Mouse (Mus musculus): Measurements from ENCODE around the gene Scn1b.

The Scn1b gene

DNA sequence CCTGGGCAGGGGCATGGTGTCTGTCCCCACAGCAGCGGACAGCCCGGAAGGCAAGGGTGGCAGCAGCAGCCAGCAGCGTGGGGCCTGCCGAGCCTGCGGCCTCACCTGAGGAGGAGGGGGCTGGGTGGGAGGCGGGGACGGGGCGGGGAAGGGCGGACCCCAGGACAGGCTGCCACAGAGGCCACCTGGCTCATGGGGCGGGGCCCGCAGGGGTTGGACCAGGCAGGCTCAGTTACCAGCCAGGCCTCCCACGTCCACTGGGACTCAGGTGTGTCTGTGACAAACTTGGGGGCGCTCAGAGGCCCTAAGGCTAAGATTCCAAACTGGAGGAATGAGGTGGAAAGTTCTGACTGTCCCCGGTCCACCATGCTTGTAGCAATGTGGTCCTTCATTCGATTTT, 11.6 kb downstream of the Scn1b start, which contains the start of gene Hpn:
Gene Hpn, minus strand, starts transcription at position 109 of the 400 bp plus-strand sequence.
- DNase-seq (ENCODE audit: low spot score): no peak

DNA sequence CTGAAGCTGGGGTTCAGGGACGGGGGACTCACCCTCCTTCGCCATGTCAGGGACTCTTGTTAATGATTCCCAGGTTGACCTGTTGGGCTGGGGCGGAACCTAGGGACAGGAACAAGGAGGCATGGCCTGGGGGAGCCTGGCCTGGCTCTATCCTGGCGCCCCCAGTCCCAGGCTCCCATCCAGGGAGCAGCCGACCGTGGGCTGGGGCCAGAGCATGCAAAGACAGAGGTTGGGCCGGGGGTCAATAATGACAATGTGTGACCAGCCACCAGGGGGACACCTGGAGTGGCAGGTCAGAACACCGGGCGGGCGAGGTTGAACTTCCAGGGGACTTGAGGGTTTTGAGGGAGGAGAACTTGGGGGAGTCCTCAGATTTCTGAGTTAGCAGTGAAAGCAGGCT, 12.2 kb downstream of the Scn1b start:
- no peak for DNase-seq (ENCODE audit: low spot score)

DNA sequence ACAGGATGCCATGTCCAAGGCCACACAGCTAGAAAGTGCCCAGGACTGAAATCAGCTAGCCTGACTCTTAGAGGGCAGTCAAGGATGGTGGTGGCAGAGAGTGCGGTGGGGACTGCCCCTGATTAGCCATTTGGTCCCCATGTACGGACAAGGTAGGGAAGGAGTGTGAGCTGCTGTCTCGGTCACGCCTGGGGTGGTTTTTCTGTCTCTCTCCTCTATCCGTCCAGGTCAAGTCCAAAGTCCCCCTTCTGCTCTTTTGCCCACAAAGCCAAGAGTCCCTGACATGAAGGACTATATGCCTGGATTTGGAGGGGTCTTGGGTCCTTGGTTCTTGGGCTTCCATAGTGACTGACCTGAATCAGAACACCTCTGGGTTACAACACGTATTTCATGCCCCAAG, 13.0 kb downstream of the Scn1b start:
- DNase-seq (ENCODE audit: low spot score): no peak

DNA sequence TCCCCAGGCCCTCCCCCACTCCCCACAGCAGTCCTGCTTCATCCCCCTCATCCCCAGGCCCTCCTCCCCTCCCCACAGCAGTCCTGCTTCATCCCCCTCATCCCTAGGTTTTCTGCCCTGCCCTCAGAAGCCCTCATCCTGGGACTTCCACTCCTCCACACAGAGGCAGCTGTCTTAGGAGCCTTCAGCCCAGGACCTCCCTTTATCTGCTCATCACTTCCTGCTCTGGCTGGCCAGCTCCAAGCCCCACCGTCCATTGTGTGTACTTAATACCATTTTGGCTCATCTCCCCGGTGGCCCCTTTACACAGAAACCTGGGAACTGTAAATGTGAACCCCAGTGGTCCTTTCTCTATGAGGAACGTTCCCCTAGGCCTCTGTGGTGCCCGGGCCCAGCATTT, 14.8 kb downstream of the Scn1b start:
- no peak for DNase-seq (ENCODE audit: low spot score)

DNA sequence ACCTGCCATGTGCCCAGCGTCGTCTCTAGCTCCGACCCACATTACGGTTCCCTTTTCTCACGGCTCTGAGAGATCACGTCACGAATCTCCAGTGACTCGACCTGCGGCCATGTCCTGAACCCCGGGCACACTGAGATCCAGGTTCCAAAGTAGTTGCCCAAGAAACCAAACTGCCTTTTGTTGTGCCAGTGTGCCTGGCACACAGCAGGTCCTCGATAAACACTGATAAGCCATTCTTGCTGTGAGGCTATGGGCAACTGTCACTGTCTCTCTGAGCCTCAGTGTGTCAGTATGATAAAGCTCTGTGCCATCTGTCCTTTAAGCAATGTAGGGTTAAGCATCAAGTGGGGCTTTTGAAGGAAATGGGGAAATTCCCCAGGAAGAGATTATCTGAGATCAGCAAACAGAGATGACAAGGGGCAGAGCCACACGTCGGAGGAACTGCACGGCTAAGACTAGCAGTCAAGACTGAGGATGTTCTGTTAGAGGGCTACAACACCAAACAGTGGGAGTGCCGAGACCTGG, 15.9 kb downstream of the Scn1b start:
- DNase-seq (ENCODE audit: low spot score): no peak

DNA sequence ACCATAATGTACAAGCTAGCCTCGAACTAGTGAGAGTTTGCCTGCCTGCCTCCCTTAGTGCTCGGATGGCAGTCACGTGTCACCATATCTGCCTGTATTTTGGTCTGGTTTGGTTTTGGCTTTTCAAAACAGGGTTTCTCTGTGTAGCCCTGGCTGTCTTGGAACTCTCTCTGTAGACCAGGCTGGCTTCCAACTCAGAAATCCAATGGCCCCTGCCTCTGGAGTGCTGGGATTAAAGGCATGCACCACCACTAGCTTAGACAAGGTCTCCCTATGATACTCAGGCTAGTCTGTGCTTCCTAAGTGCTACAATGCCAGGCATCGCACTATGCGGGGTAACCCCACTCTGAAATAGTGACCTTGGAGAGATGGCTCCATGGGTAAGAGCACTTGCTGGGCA, 17.0 kb downstream of the Scn1b start:
- no peak for DNase-seq (ENCODE audit: low spot score)

DNA sequence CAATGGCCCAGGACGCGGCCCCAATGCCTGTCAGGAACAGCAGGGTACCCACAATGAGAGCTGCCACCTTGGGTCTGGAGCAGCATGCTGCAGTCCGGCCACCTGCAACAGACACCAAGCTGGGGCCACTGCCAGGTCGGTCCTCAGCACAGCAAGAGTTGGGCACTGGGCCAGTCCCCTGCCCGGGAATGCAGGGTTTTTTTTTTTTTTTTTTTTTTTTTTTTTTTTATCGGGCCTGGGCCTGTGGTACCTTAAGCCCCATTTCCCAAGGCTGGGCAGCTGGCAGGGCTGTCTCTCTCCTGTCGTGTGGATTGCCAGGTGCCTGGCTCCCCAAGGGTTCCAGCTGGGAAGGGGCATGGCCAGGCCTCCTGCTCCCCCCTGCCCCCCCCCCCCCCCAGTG, 17.7 kb downstream of the Scn1b start:
- DNase-seq (ENCODE audit: low spot score): no peak

DNA sequence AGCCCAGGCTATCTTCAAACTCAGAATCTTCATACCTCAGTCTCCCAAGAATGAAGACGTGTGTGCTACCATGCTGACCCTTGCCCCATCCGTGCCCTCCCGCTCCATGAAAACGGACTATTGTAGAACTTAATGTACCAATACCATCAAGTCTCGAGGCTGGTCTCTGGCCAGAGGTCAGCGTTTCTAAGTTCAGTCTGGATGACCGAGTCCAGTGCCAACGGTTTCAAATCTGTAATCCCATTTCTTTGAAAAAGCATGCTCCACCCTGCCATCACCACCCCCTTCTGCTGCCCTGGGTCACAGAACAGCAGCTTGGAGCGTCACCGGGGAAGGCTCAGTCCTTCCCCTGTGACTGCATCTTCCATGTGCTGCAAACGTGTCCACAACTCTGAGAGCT, 19.0 kb downstream of the Scn1b start:
- no peak for DNase-seq (ENCODE audit: low spot score)

DNA sequence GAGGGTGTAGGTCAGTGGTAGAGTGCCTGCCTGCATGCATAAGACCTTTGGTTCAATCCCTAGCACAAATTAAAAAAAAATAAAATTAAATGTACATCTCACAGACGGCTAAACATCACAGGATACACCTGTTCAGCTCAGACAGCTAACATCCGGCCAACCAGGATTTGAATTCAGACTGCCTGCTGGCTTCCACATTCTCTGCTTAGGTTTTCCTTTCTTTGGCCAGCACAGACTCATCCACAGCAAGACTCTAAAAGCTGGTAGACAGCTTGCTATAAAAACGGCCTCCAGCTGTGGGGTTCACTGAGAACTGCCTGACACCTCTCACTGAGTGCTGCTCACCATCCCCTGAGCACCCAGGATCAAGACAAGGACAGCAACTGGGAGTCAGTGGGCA, 20.6 kb downstream of the Scn1b start:
- DNase-seq (ENCODE audit: low spot score): no peak

DNA sequence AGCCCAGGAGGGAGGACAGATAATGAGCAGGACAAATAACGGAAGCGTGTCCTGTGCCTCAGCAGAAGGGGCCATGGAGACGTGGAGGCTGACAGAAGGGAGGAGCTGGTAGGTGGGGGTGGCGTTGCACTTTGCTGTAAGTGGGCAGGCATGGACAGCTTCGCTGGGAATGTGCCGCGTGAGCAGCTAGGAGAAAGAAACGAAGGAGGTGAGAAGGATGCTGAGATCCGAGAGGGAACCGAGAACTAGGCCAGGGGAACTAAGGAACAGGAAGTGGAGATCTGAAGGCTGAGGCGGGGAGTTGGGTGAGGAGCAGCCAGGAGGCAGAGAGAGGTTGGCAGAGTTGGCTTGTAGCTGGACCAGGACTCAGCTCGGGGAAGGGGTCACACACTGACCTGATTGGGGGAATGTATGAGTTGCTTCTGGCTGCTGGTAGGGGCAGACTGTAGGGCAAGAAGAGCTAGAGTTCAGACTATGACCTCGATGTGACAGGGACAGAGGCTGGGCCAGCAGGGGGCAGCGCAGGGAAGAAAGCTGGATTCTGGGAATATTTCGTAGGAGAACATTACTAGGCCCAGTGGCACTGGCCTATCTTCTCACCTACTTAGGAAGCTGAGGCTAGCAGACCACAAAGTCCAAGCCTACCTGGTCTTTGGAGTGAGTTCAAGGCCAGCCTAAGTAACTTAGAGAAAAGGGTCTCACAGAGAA, 21.6 kb downstream of the Scn1b start:
- peak; percentile 53 for DNase-seq (ENCODE audit: low spot score)

DNA sequence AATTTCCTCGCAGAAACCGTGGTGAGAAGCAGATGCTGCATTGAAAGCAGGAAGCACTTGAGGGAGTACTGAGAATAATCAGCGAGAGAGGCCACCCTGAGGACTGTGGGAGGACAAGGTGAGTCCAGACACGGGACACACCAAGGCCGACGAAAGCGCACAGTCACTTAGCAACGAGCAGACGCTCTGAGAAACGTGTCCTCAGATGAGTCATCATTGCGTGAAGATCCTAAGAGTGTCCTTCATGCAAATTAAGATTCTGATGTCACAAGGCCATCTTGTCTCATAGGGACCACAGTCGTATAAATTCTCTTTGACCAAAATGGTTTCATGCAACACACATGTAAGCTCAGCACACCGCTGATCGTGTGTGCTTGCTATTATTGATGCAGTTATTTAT, 26.0 kb downstream of the Scn1b start:
- no peak for DNase-seq (ENCODE audit: low spot score)

DNA sequence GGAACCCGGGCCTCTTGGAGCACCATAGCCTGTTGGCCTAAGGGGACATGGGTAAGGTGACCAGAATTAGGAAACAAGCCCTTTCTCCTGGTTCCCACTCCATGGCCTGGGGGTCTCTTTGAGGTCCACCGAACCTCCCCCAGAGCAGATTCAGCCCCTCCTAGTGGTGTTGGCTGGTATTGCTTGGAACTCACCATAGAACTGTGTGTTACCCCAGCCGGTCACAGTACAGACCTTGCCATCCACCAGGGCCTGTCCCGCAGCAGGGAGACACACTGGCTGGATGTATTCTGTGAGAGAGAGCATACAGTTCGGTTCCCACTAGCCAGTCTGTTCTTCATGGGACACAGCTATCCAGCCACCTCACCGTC, 27.2 kb downstream of the Scn1b start:
- no peak for DNase-seq (ENCODE audit: low spot score)

DNA sequence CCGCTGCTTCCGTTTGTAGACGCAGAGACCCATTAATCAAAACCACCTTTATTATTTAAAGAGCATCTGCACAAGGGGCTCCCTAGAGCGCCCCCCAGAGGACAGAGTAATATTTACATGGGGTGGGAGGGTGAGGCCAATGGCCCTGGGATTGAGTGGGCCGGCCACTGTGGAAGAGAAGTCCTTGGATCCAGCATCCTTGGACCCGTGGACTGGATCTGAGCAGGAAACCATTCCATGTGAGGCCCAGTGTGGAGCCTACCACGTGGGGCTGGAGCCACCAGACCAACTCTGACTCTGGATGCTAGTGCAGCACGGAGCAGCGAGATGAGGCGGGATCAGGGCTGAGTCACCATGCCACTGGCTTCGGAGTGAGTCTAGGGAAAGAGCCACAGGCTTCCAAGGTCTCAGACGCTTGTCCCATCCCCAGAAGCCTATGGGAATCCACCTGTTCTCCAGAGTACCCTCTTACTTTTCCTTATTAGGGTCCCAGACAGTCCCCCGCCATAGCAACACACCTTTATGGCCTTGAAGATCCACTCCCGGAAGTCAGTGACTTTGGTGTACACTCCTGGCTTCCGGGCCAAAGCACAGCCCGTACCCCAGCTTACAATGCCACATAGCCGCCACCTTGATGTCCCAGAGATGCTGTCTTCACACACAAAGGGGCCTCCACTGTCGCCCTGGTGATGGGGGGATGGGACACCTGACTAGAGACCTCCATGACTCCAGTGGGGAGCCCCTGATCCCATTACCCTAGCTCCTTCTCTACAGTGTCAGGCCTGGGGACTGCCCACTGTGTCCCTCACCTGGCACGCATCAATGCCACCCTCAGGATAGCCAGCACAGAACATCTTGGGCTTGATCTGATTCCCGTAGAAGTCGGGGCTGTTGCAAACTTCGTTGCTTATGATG, 27.8 kb downstream of the Scn1b start:
- no peak for DNase-seq (ENCODE audit: low spot score)

DNA sequence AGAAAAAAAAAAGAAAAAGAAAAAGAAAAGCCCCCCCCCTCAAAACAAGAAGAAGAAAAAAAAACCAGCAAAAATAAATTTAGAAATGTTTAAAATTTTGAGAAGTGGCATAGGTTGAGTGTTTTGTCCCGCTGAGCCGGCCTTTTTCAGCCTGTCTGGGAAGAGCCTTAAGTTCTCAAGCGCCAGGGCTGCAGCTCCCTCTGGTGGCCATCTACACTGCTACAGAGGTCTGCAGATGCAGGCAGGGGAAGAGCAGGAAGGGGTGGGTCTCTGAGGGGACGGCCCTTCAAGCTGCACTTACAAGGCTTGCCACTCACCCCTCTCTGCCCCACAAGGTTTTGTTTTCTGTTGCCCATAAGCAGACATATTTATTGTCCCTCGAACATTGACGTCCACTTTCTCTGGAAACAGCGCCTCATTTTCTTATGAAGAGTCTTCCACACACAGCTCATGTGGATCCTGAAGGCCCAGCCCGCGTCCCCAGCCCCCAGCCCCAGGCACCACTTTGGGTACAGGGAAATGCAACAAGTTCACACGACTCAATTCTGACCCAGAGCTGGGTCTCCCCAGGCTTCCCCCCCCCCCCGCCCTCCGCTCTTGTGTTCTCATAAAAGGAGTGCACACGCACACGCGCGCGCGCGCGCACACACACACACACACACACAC, 29.1 kb downstream of the Scn1b start:
- peak; percentile 97 for DNase-seq (ENCODE audit: low spot score)

DNA sequence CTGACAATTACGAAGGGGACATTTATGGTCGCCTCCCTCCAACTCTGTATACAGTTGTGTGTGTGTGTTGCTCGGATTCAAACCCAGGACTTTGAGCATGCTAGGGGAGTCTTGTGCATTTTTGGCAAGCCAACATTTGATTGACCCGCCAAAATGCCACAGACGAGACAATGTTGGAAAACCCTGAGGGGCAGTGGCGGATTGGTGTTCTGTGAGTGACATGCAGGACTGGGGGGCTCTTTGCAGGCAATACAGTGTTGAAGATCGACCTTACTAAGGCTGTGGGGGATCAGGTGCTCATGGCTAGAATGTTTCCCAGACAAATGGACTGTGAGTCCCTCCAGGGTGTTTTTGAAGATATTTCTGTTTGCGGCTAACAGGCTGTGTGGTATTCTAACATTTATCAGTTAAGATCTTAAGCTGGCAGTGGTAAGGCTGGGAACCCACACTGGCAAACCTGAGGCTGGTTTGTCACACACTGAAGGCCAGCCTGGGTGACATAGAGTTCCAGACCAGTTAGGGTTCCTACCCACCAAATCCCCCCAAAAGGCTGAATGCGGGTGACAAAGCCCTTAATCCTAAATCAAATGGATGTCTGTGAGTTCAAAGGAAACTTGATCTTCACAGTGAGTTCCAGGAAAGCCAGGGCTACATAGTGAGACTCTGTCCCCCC, 29.8 kb downstream of the Scn1b start:
- DNase-seq (ENCODE audit: low spot score): no peak

DNA sequence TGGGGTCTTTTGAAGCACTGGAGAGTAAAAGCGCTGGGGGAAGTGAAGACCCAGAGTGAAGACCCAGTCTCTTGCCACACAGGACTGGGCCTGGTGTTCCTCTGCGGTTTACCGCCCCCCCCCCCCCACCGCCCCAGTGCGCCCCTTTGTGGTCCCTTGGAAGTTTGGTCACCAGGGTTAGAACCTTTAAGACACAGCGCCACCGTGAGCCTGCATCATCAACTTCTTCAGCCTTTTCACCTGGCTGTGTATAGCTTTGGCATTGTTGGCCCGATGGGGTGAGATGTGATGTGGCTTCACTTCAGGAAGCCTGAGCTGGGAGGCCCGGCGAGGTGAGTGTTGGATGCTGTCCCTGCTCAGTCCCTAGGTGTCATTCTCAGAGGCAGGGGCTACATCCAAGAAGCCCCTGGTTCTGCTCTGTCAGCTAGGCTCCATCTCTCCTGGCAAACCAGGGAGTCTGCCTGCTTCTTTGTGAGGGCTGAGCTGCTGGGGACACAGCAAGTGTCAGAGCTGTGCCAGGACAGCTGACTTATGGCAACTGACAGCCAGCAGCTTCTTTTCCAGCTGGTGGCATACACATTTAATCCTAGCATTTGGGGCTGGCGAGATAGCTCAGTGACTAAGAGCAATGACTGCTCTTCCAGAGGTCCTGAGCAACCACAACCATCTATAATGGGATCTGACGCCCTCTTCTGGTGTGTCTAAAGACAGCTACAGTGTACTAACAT, 31.9 kb downstream of the Scn1b start:
- no peak for DNase-seq (ENCODE audit: low spot score)

DNA sequence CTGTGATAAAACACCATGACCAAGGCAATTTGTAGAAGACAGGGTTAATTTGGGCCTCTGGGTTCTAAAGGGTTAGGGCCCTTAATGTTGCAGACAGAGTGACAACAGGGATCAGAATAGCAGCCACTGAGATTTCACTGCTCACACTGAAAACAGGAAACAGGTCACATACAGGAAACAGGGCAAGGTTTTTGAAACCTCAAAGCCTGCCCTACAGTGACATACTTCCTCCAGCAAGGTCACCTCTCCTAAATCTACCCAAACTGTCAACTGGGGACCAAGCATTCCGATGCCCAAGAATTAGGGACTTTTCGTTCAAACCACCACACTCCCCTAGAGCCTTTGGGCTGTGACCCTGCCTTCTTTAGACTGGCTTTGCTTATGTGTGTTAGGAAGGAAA, 37.1 kb downstream of the Scn1b start:
- no peak for DNase-seq (ENCODE audit: low spot score)

DNA sequence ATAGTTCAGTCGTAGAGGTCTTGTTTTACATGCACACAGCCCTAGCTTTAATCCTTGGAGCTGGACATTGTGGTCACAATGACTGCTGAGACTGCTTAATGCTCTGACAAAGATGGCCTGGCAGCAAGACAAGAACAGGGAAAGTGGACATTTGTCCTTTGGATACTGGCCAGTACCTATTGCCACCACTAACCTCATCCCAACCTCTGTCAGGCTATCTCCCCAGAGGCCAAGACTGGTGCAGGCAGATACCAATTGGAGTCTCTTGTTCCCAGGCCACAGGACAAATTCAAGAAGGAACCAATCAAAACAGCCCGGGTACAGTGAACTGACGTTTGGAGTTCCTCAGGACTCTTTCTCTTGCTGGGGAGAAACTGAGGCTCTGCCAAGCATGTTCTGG, 38.6 kb downstream of the Scn1b start:
- no peak for DNase-seq (ENCODE audit: low spot score)

DNA sequence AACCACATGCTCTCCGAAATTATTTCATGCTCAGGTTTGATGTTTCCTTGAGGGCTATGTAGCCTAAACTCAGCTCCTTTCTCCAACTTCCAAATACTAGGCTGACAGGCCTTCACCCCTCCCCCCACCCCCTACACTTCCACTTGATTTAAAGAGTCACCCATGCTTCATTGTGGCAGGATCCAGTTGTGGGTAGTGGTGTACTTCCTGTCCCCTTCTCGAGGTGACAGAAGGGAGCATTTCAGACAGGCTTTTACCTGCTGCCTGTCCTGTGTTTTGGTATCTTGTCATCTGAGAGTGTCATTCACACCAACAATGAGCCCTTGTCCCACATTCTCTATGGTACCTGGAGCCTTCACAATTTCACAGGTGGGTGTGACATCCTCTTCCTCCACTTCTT, 39.5 kb downstream of the Scn1b start:
- no peak for DNase-seq (ENCODE audit: low spot score)

DNA sequence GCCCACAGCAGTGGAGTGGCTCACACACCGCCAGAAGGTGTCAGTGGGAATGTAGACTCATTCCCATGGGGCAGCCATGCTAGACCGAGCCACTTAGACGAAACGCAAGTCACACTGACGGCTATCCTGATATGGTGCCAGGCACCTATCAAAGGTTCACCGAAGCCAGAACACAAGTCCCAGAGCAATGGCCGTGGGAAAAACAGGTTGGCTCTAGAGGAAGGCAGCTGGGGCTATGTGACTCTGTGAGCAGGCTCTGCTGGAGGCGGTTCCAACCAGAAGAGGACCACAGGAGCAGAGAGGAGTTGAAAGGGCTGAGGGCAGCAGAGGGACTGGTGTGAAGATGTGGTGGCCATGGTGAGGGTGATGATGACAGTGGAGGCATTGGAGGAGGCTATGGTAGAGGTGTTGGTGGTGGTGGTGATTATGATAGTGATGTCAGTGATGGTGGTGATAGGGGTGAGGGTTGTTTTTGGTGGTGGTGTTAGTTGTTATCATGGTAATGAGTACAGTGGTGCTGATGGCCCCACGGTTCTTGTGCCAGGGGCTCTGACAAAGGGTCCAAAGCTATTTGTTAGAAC, 40.5 kb downstream of the Scn1b start:
- no peak for DNase-seq (ENCODE audit: low spot score)

DNA sequence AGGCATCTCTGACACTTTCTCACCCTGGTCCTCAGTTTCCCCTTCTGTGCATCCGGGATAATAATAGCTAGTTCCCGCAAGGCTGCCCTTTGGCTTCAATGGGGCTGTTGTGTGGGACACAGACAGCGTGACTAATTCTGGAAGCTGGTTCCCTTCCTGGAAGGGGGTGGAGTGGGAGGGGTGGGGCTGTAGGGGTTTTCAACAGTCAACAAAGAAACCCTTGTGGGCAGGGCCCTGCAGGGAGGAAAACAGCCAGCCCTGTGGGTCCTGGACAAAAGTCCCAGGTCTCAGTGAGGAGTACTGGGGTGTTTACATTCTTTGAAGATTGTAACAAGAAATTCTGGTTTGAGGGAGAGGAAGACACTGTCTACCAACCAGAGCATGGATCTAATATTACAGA, 41.6 kb downstream of the Scn1b start:
- DNase-seq (ENCODE audit: low spot score): peak; percentile 34
